In the genomic region with DNA sequence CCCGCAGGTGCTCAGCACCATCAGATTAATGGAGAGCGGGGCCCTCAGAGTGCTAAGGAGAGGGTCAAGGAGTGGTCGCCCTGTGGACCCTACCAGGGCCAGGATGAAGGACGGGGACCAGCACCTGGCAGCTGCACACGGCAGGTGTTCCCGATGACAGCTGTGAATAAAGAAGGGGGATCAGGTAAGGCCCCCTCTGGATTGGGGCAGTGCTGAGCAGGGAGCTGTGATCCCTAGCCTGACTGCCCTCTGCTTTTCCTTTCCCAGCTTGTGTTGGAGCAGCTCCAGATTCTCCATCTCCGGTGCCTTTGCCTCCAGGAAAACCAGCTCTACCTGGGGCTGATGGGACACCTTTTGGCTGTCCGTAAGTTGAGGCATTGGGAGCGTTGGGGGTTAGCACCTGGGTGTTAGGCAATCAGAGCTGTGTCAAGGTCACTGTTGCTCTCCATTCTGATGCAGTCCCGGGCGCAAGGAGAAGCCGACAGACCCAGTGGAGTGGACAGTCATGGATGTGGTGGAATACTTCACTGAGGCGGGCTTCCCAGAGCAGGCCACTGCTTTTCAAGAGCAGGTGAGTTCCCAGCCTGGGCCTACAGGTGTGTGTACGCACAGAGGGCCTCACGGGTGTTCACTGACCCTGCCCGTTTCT, we compare ENCODE assay signal across 8 mouse cellular contexts. TPM values are rescaled to one million over a fixed set of nuclear protein-coding genes. Genes with fewer than 3 reads are reported as not detected.
A peak's percentile ranks its signal among the peaks of the same experiment; 100 is the strongest.
DNase-seq lines count a peak whose midpoint lies in the region; ATAC-seq and TF ChIP-seq lines count a peak whose summit lies in the region.

No protein-coding gene starts in this region.

- H3K9me3 ChIP-seq in heart, embryonic 12.5 days (replicated peaks), result no peaks in the 10 kb centered on the region
- no peaks in the 10 kb centered on the region for H3K9me3 ChIP-seq in ES-E14 (ENCODE audit: control insufficient read depth, insufficient read depth, low read depth, low read length)
- no peaks in the 10 kb centered on the region for H3K9me3 ChIP-seq in forebrain, embryonic 15.5 days
- no peaks in the 10 kb centered on the region for H3K9me3 ChIP-seq in liver, embryonic 14.5 days (ENCODE audit: control insufficient read depth, low read length)

- no peak for TF ChIP-seq CTCF in liver, embryonic 14.5 days (IDR thresholded peaks at IDR 0.05; ENCODE audit: low read depth)

- WGBS in heart, embryonic 12.5 days, result 68% methylated on average over 16 of the region's 16 CpGs
- WGBS in forebrain, embryonic 15.5 days, result 66% methylated on average over 16 of the region's 16 CpGs
- 69% methylated on average over 16 of the region's 16 CpGs for WGBS in liver, embryonic 14.5 days (ENCODE audit: insufficient replicate concordance)

- peaks cover 41% of the 10 kb centered on the region for H3K4me1 ChIP-seq in heart, embryonic 12.5 days (replicated peaks)
- peaks cover 8 to 22% of the 10 kb centered on the region in 2 experiments for H3K4me1 ChIP-seq in ES-E14 (ENCODE audit: control insufficient read depth in 2 of 2, insufficient read depth in 2 of 2, low read length in 2 of 2, poor library complexity in 1 of 2)
- peaks cover 37% of the 10 kb centered on the region for H3K4me1 ChIP-seq in forebrain, embryonic 15.5 days
- peaks cover 5 to 9% of the 10 kb centered on the region in 2 experiments for H3K4me1 ChIP-seq in liver, embryonic 14.5 days (replicated peaks; ENCODE audit: control insufficient read depth in 2 of 2, insufficient read depth in 2 of 2, low read length in 1 of 2)

- in situ Hi-C loops in ES-E14 (cut with MboI; ENCODE audit: low sequenced_read_pairs in 2 of 2, unreplicated experiment in 2 of 2), result no loop called here

- no peak for DNase-seq in heart, adult 9 months (ENCODE audit: low spot score in 2 of 2)
- no peak for DNase-seq in ES-E14 (ENCODE audit: low read depth, low spot score)
- DNase-seq in liver, embryonic 14.5 days (ENCODE audit: low read depth in 3 of 3, low spot score in 3 of 3), result no peak
- no peak for DNase-seq in right cerebral cortex, adult 18-20 months

- H3K9ac ChIP-seq in heart, embryonic 12.5 days, result peak overlapping the region; percentile 90
- H3K9ac ChIP-seq in ES-E14 (ENCODE audit: insufficient read depth, low read depth, low read length, poor library complexity, severe bottlenecking), result peak overlapping the region; percentile 93; the same call in 1 of the 2 replicates
- peak overlapping the region; percentile 70; the same call in 1 of the 2 replicates for H3K9ac ChIP-seq in forebrain, embryonic 15.5 days (replicated peaks)
- peak overlapping the region; percentile 89 for H3K9ac ChIP-seq in liver, embryonic 14.5 days (replicated peaks)

- H3K27ac ChIP-seq in heart, embryonic 12.5 days (ENCODE audit: poor library complexity, severe bottlenecking), result no peak overlapping the region
- no peak overlapping the region for H3K27ac ChIP-seq in ES-E14 (ENCODE audit: insufficient read depth, low read depth, low read length, poor library complexity, severe bottlenecking)
- no peak overlapping the region for H3K27ac ChIP-seq in forebrain, embryonic 15.5 days (replicated peaks)
- H3K27ac ChIP-seq in liver, embryonic 14.5 days, result no peak overlapping the region

- peak overlapping the region; percentile 95 for H3K4me3 ChIP-seq in heart, embryonic 12.5 days
- H3K4me3 ChIP-seq in ES-E14 (ENCODE audit: insufficient read depth in 1 of 2, low read depth in 1 of 2, low read length in 2 of 2, poor library complexity in 1 of 2, severe bottlenecking in 1 of 2), result peak overlapping the region; percentile 81 to 97
- H3K4me3 ChIP-seq in forebrain, embryonic 15.5 days, result peak overlapping the region; percentile 76
- peak overlapping the region; percentile 89 to 91 for H3K4me3 ChIP-seq in liver, embryonic 14.5 days (ENCODE audit: insufficient read depth in 1 of 2, low read depth in 2 of 2, low read length in 2 of 2)

- peaks cover 33% of the 10 kb centered on the region for H3K36me3 ChIP-seq in heart, embryonic 12.5 days
- H3K36me3 ChIP-seq in ES-E14 (ENCODE audit: control insufficient read depth, insufficient read depth, low read length, poor library complexity, severe bottlenecking), result peaks cover 21% of the 10 kb centered on the region
- peaks cover 24% of the 10 kb centered on the region for H3K36me3 ChIP-seq in forebrain, embryonic 15.5 days
- peaks cover 25% of the 10 kb centered on the region for H3K36me3 ChIP-seq in liver, embryonic 14.5 days (replicated peaks; ENCODE audit: control insufficient read depth, insufficient read depth, low read depth)

- TF ChIP-seq EP300 in liver, embryonic 14.5 days (IDR thresholded peaks at IDR 0.05; ENCODE audit: low read depth), result no peak

- H3K27me3 ChIP-seq in heart, embryonic 12.5 days (replicated peaks), result peaks cover 19% of the 10 kb centered on the region
- peaks cover 14% of the 10 kb centered on the region for H3K27me3 ChIP-seq in forebrain, embryonic 15.5 days
- no peaks in the 10 kb centered on the region for H3K27me3 ChIP-seq in liver, embryonic 14.5 days (ENCODE audit: control insufficient read depth, insufficient read depth, low read length)

- peak overlapping the region; percentile 96 for H3K4me2 ChIP-seq in heart, embryonic 12.5 days
- H3K4me2 ChIP-seq in forebrain, embryonic 15.5 days (replicated peaks), result peak overlapping the region; percentile 76
- H3K4me2 ChIP-seq in liver, embryonic 14.5 days (ENCODE audit: low read depth), result peak overlapping the region; percentile 99

- ATAC-seq in heart, embryonic 12.5 days (ENCODE audit: insufficient number of reproducible peaks, low FRiP score), result no peak
- ATAC-seq in forebrain, embryonic 15.5 days (replicated peaks), result no peak
- no peak for ATAC-seq in liver, embryonic 14.5 days (ENCODE audit: insufficient read depth)
- no peak for ATAC-seq in granulocyte monocyte progenitor cell, adult 5-6 weeks (replicated peaks; ENCODE audit: poor library complexity, severe bottlenecking)
- ATAC-seq in inflammation-experienced regulatory T-cells, adult 6 months, result no peak

TF ChIP-seq in ES-E14, 5 proteins besides CTCF, POLR2A, EP300 and RAD21 (continues in another document):
- TF ChIP-seq MAFK (IDR thresholded peaks at IDR 0.05; ENCODE audit: insufficient read depth, low read depth, low read length), result no peak

RNA-seq across cellular contexts. Expression of gene Samd1, which starts 1.7 kb away (rescaled TPM):
- polyA plus RNA-seq in heart, embryonic 12.5 days (2016; fragmentation: Nextera tagmentation; extraction: Ambion mirVana), result 4.5 and 5.8 TPM in 2 replicates
- 125 and 191 TPM in 2 replicates for total RNA-seq in ES-E14 (2012; rRNA removed)
- polyA plus RNA-seq in forebrain, embryonic 15.5 days (2015; fragmentation: Nextera tagmentation; extraction: Ambion mirVana), result 8.5 and 9.5 TPM in 2 replicates
- 32.5 and 34.5 TPM in 2 replicates for polyA plus RNA-seq in liver, embryonic 14.5 days (2012; rRNA removed)
- 9.1 and 9.3 TPM in 2 replicates for polyA plus RNA-seq in liver, embryonic 14.5 days (2014; fragmentation: Nextera tagmentation; extraction: Ambion mirVana)
- 58.8 and 66.1 TPM in 2 replicates for total RNA-seq in granulocyte monocyte progenitor cell, adult 5-6 weeks (2014; fragmentation: Nextera tagmentation)
- total RNA-seq in granulocyte monocyte progenitor cell, adult 5-6 weeks (2017), result 37.5 and 60.0 TPM in 2 replicates
- 1 to 10 TPM; 5.0 to 7.3 (median 6.5) TPM for polyA plus RNA-seq in inflammation-experienced regulatory T-cells, adult 6 months (2017; shearing (Covaris generic))

RNA-seq across cellular contexts. Expression of gene 1700067K01Rik, which starts 2.1 kb away (rescaled TPM):
- polyA plus RNA-seq in heart, embryonic 12.5 days (2016; fragmentation: Nextera tagmentation; extraction: Ambion mirVana), result 0.22 and 0.54 TPM in 2 replicates
- 1.2 and 1.8 TPM in 2 replicates for total RNA-seq in ES-E14 (2012; rRNA removed)
- 1.4 TPM in 2 replicates for polyA plus RNA-seq in forebrain, embryonic 15.5 days (2015; fragmentation: Nextera tagmentation; extraction: Ambion mirVana)
- 0.41 and 0.65 TPM in 2 replicates for polyA plus RNA-seq in liver, embryonic 14.5 days (2012; rRNA removed)
- 0.41 and 0.49 TPM in 2 replicates for polyA plus RNA-seq in liver, embryonic 14.5 days (2014; fragmentation: Nextera tagmentation; extraction: Ambion mirVana)
- total RNA-seq in granulocyte monocyte progenitor cell, adult 5-6 weeks (2014; fragmentation: Nextera tagmentation), result 2.3 TPM in 1 of 2 replicates, not detected in the other
- not detected in 2 replicates for total RNA-seq in granulocyte monocyte progenitor cell, adult 5-6 weeks (2017)
- under 1 TPM in 2 of 3 experiments, not detected in 1; 0.51 to 0.70 TPM for polyA plus RNA-seq in inflammation-experienced regulatory T-cells, adult 6 months (2017; shearing (Covaris generic))

RNA-seq across cellular contexts. Expression of gene 2210011C24Rik, which starts 12.8 kb away (rescaled TPM):
- polyA plus RNA-seq in heart, embryonic 12.5 days (2016; fragmentation: Nextera tagmentation; extraction: Ambion mirVana), result 0.30 TPM in 1 of 2 replicates, not detected in the other
- 4.6 and 9.1 TPM in 2 replicates for total RNA-seq in ES-E14 (2012; rRNA removed)
- polyA plus RNA-seq in forebrain, embryonic 15.5 days (2015; fragmentation: Nextera tagmentation; extraction: Ambion mirVana), result not detected in 2 replicates
- not detected in 2 replicates for polyA plus RNA-seq in liver, embryonic 14.5 days (2012; rRNA removed)
- polyA plus RNA-seq in liver, embryonic 14.5 days (2014; fragmentation: Nextera tagmentation; extraction: Ambion mirVana), result not detected in 2 replicates
- total RNA-seq in granulocyte monocyte progenitor cell, adult 5-6 weeks (2014; fragmentation: Nextera tagmentation), result not detected in 2 replicates
- total RNA-seq in granulocyte monocyte progenitor cell, adult 5-6 weeks (2017), result not detected in 2 replicates
- 1 to 10 TPM in 2 of 3 experiments, not detected in 1; 1.2 to 2.5 TPM for polyA plus RNA-seq in inflammation-experienced regulatory T-cells, adult 6 months (2017; shearing (Covaris generic))

RNA-seq across cellular contexts. Expression of gene Palm3, which starts 22.1 kb away (rescaled TPM):
- polyA plus RNA-seq in heart, embryonic 12.5 days (2016; fragmentation: Nextera tagmentation; extraction: Ambion mirVana), result 1.7 and 2.1 TPM in 2 replicates
- total RNA-seq in ES-E14 (2012; rRNA removed), result 25.5 and 29.0 TPM in 2 replicates
- 0.94 and 2.6 TPM in 2 replicates for polyA plus RNA-seq in forebrain, embryonic 15.5 days (2015; fragmentation: Nextera tagmentation; extraction: Ambion mirVana)
- 0.11 and 0.19 TPM in 2 replicates for polyA plus RNA-seq in liver, embryonic 14.5 days (2012; rRNA removed)
- 0.09 TPM in 1 of 2 replicates, not detected in the other for polyA plus RNA-seq in liver, embryonic 14.5 days (2014; fragmentation: Nextera tagmentation; extraction: Ambion mirVana)
- not detected in 2 replicates for total RNA-seq in granulocyte monocyte progenitor cell, adult 5-6 weeks (2014; fragmentation: Nextera tagmentation)
- total RNA-seq in granulocyte monocyte progenitor cell, adult 5-6 weeks (2017), result not detected in 2 replicates
- 1 to 10 TPM; 1.6 to 3.7 (median 2.8) TPM for polyA plus RNA-seq in inflammation-experienced regulatory T-cells, adult 6 months (2017; shearing (Covaris generic))

RNA-seq across cellular contexts. Expression of gene Prkaca, which starts 26.4 kb away (rescaled TPM):
- 216 and 234 TPM in 2 replicates for polyA plus RNA-seq in heart, embryonic 12.5 days (2016; fragmentation: Nextera tagmentation; extraction: Ambion mirVana)
- total RNA-seq in ES-E14 (2012; rRNA removed), result 19.4 and 31.4 TPM in 2 replicates
- polyA plus RNA-seq in forebrain, embryonic 15.5 days (2015; fragmentation: Nextera tagmentation; extraction: Ambion mirVana), result 169 and 178 TPM in 2 replicates
- polyA plus RNA-seq in liver, embryonic 14.5 days (2012; rRNA removed), result 19.9 and 24.8 TPM in 2 replicates
- polyA plus RNA-seq in liver, embryonic 14.5 days (2014; fragmentation: Nextera tagmentation; extraction: Ambion mirVana), result 30.6 and 34.0 TPM in 2 replicates
- 36.4 and 39.3 TPM in 2 replicates for total RNA-seq in granulocyte monocyte progenitor cell, adult 5-6 weeks (2014; fragmentation: Nextera tagmentation)
- total RNA-seq in granulocyte monocyte progenitor cell, adult 5-6 weeks (2017), result 18.2 and 20.3 TPM in 2 replicates
- polyA plus RNA-seq in inflammation-experienced regulatory T-cells, adult 6 months (2017; shearing (Covaris generic)), result 10 to 100 TPM; 16.3 to 20.1 (median 18.8) TPM
